Mouse (Mus musculus): Measurements from ENCODE around the gene Ten1. TPM values are rescaled to one million over a fixed set of nuclear protein-coding genes. Genes with fewer than 3 reads are reported as not detected.

Ten1 gene
- 64.7 and 71.3 TPM in 2 replicates for polyA plus RNA-seq (2016; fragmentation: Nextera tagmentation; extraction: Ambion mirVana)

DNA sequence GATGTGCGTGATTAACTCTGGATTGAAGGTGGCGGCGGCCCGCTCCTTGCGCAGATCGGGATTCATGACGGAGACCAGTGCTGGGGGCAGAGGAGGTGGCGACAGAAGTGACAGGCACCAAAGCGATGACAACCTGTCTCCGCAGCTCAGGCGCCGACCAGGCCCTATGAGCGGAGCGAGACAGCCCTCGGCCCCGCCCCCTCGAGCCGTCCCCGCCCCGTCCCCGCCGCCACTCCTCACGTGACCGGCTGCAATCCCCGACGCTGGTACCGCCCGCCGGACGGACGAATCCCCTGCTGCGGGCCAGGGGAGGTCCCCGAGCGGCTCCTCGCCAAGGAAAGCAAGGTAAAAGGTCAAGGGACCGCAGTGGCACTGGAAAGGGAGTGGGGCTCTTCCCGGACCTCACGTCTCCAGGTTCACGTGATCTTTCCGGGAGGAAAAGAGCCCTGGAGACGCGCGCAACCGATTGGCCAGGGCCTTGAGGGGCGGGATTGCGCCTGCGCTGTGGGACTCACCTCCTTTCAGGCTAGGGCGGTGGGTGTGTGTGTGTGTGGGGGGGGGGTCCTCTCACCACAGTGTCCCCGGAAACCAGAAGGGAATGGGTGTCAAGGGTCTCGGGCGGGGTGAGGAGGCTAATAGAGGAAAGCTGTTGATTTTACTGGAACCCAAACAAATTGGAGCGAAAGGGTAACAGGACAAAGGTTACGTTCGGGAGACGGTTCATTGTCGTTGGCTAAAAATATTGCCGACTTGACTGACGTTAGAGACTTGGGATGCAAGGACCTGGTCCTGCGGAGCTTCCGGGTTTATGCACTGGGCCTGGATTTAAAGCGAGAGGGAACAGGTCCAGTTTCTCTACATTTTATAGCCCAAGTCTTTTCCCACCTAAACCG lies at the start of gene Ten1, which contains the start of gene Acox1:
Gene Ten1 (plus strand): TSS at position 217 of the 893 bp plus-strand sequence.
Gene Acox1 (minus strand): TSS at position 407 of the 893 bp plus-strand sequence.
- Histone ChIP-seq H3K4me2 (peak within 1 kb of the TSS; percentile 81), H3K27me3 (no peaks in the 10 kb centered on the region), H3K36me3 (peaks cover 28% of the 10 kb centered on the region; the same call in 1 of the 2 replicates), H3K9ac (replicated peaks) (peak within 1 kb of the TSS; percentile 82), H3K4me1 (replicated peaks) (peaks cover 7% of the 10 kb centered on the region), H3K4me3 (replicated peaks) (peak within 1 kb of the TSS; percentile 76), H3K9me3 (no peaks in the 10 kb centered on the region), H3K27ac (peak within 1 kb of the TSS; percentile 92)
- under 1% methylated on average over 59 of the region's 62 CpGs for WGBS
- peak; percentile 96 for ATAC-seq (ENCODE audit: insufficient number of reproducible peaks, insufficient read depth, low FRiP score, low TSS enrichment, low read depth)

DNA sequence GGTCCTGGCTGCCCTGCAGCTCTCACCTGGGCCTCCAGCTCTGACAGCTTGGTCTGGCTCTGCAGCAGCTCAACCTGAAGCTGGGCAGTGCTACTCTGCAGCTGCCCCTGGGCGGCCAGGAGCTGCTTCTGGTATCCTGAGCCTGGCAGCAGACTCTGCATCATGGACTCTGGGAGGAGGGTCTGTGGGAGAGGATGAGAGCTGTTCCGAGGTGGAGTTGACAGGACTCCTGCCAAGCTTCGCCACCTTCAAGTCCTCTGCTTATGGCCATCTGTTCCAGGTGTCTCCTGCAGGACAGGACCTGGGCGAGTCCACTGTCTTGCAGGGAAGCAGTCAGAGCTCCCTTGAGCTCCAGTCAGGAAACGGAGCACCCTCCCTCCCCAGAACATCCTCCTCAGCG lies 49.3 kb upstream of the Ten1 start:
- Histone ChIP-seq H3K27me3 (no peaks in the 10 kb centered on the region), H3K4me3 (replicated peaks) (no peak overlapping the region), H3K4me1 (replicated peaks) (no peaks in the 10 kb centered on the region), H3K4me2 (no peak overlapping the region), H3K9ac (replicated peaks) (no peak overlapping the region), H3K9me3 (no peaks in the 10 kb centered on the region), H3K36me3 (peaks cover 100% of the 10 kb centered on the region), H3K27ac (no peak overlapping the region)
- ATAC-seq (ENCODE audit: insufficient number of reproducible peaks, insufficient read depth, low FRiP score, low TSS enrichment, low read depth): no peak
- 79% methylated on average over 6 of the region's 6 CpGs for WGBS

DNA sequence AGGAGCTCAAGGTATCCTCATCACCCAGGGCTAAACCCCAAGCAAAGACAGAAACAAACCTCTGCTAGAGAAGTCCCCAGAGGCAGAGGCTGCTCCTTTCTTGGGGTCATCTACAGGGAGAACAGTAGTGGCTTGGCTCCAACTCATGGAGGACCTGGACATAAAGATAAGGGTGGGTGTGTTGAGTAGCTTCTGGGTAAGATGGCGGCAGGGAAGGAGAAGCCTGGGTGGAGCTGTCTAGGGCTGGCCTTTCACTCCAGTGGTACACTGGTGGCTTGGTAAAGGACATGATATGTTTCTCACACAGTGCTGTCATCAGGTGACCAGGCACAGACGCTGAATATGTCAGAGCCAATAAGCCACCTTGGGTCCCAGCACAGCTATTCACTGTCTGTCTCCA lies 47.7 kb upstream of the Ten1 start:
- no peak for ATAC-seq (ENCODE audit: insufficient number of reproducible peaks, insufficient read depth, low FRiP score, low TSS enrichment, low read depth)
- Histone ChIP-seq H3K9me3 (no peaks in the 10 kb centered on the region), H3K4me3 (replicated peaks) (no peak overlapping the region), H3K36me3 (peaks cover 100% of the 10 kb centered on the region), H3K9ac (replicated peaks) (no peak overlapping the region), H3K4me2 (no peak overlapping the region), H3K27me3 (no peaks in the 10 kb centered on the region), H3K4me1 (replicated peaks) (no peaks in the 10 kb centered on the region), H3K27ac (no peak overlapping the region)
- WGBS: 92% methylated on average over 2 of the region's 2 CpGs

DNA sequence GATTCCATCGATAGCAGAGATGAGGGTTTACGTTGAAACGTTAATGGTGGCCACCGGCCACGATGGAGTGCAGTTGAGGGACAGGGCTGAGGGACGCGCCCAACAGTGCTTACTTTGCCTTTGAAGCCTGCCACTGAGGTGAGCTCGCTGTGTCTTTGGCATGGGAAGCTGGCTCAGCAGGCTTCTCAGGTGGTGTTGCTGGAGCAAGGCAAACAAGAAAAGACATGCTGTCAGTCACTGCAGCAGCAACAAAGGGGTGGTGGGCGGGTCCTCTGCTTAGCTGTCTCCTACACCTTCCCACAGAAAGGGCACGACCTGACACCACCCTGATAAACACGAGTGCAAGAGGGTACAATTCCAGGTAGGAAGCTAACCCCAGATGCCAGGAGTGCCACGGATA lies 37.3 kb upstream of the Ten1 start:
- H3K4me3 ChIP-seq (replicated peaks): no peak overlapping the region
- H3K9me3 ChIP-seq: no peaks in the 10 kb centered on the region
- no peaks in the 10 kb centered on the region for H3K27me3 ChIP-seq
- H3K27ac ChIP-seq: no peak overlapping the region
- no peak overlapping the region; the same call in 1 of the 2 replicates for H3K9ac ChIP-seq (replicated peaks)
- H3K4me2 ChIP-seq: no peak overlapping the region
- 62% methylated on average over 12 of the region's 12 CpGs for WGBS
- H3K36me3 ChIP-seq: peaks cover 83% of the 10 kb centered on the region
- H3K4me1 ChIP-seq (replicated peaks): peaks cover 5% of the 10 kb centered on the region
- ATAC-seq (ENCODE audit: insufficient number of reproducible peaks, insufficient read depth, low FRiP score, low TSS enrichment, low read depth): no peak

DNA sequence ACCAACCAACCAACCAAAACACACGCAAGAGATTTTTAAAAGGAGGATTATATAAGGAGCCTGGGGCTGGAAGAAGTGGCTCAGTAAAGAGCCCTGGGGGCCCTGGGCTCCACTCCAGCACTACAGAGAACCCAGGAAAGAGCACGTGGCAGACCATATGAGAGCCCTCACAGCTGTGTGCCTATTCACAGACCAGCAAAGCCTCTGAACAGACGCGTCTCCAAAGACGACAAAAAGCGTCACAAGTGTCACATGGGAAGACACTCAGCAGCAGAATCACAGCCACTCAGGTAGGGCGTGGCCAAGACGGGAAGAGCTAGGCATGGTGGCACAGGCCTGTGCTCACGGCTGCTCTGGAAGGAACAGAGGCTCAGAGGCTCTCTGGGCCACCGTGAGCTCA lies 36.5 kb upstream of the Ten1 start:
- 80% methylated on average over 10 of the region's 10 CpGs for WGBS
- H3K9ac ChIP-seq (replicated peaks): no peak overlapping the region
- no peak overlapping the region for H3K4me3 ChIP-seq (replicated peaks)
- no peak overlapping the region for H3K4me2 ChIP-seq
- H3K27me3 ChIP-seq: no peaks in the 10 kb centered on the region
- no peaks in the 10 kb centered on the region for H3K9me3 ChIP-seq
- ATAC-seq (ENCODE audit: insufficient number of reproducible peaks, insufficient read depth, low FRiP score, low TSS enrichment, low read depth): no peak
- peaks cover 13% of the 10 kb centered on the region for H3K4me1 ChIP-seq (replicated peaks)
- no peak overlapping the region for H3K27ac ChIP-seq
- H3K36me3 ChIP-seq: peaks cover 74% of the 10 kb centered on the region

DNA sequence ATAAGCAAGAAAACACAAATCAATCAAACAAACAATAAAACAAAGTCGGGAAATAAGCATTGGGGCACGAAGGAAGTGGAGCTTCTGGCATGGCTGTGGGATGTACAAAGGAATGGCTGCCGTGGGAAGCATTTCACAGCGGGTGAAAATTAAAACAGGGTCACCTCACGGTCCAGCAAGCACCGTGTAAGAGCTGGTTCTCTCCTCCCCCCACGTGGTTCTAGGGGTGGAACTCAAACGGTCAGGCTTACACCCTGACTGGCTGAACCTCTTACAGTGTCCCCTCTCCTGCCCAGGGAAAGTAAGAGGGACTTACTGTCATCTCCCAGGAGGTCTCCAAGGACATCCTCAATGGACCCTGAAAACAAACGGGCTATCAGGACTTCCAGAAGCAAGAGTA lies 35.7 kb upstream of the Ten1 start:
- H3K4me3 ChIP-seq (replicated peaks): no peak overlapping the region
- H3K4me2 ChIP-seq: no peak overlapping the region
- H3K27me3 ChIP-seq: no peaks in the 10 kb centered on the region
- H3K27ac ChIP-seq: no peak overlapping the region
- 41% methylated on average over 9 of the region's 9 CpGs for WGBS
- peaks cover 16% of the 10 kb centered on the region for H3K4me1 ChIP-seq (replicated peaks)
- no peak for ATAC-seq (ENCODE audit: insufficient number of reproducible peaks, insufficient read depth, low FRiP score, low TSS enrichment, low read depth)
- no peak overlapping the region for H3K9ac ChIP-seq (replicated peaks)
- no peaks in the 10 kb centered on the region for H3K9me3 ChIP-seq
- peaks cover 66% of the 10 kb centered on the region for H3K36me3 ChIP-seq

DNA sequence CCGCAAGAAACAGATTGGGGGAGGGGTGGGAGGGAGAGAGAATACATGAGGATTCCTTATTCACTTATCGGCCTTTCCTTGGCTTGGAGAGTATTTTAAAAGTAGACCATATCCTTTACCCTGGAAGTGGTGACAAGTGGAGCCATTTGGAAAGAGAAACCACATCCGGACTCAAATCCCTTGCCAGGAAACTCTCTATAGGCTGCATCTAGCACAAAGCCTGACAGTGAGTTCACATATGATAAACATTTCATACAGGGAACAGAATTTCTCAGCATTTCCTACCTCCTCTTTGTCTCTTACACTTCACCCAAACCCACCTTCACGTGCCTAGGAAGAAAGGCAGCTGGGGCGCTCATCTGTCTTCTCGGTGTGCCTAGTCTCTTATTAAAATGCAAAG lies 31.4 kb upstream of the Ten1 start:
- H3K27ac ChIP-seq: peak overlapping the region; percentile 92
- H3K27me3 ChIP-seq: no peaks in the 10 kb centered on the region
- peak overlapping the region; percentile 58 for H3K4me3 ChIP-seq (replicated peaks)
- H3K9ac ChIP-seq (replicated peaks): peak overlapping the region; percentile 87
- no peaks in the 10 kb centered on the region for H3K9me3 ChIP-seq
- peak overlapping the region; percentile 78 for H3K4me2 ChIP-seq
- WGBS: 12% methylated on average over 6 of the region's 6 CpGs
- H3K4me1 ChIP-seq (replicated peaks): peaks cover 14% of the 10 kb centered on the region
- ATAC-seq (ENCODE audit: insufficient number of reproducible peaks, insufficient read depth, low FRiP score, low TSS enrichment, low read depth): no peak
- H3K36me3 ChIP-seq: peaks cover 31% of the 10 kb centered on the region

DNA sequence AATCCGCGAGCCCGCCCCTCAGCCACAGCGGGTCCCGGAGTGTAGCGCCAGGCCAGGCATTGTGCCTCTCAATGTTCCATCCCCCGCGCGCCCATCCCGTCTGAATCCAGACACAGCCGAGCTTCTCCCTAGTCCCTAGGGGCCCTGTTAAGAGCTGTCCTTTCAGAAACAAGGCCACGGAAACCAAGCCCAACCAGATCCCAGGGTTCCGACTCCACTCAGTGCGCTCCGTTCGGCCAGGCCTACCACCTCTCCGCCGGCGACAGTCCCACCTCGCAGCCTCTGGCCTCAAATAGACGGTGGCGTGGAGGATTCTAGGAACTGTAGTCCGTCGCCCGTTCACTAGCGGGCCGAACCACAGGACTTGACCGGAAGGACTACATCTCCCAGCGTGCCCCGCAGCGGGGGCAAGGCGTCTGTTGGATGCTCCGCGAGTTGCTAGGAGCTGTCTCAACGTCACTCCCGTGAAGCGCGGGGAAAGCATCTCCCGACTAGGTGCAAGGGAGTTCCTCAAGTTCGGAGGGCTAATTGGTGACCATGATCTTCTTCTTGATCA lies 30.7 kb upstream of the Ten1 start, which contains the start of gene Fbf1:
Gene Fbf1 (minus strand): TSS at position 283 of the 556 bp plus-strand sequence.
- under 1% methylated on average over 40 of the region's 40 CpGs for WGBS
- peak within 1 kb of the TSS; percentile 92 for H3K27ac ChIP-seq
- peaks cover 38% of the 10 kb centered on the region for H3K36me3 ChIP-seq
- peak within 1 kb of the TSS; percentile 78 for H3K4me2 ChIP-seq
- H3K4me3 ChIP-seq (replicated peaks): peak within 1 kb of the TSS; percentile 58
- peak within 1 kb of the TSS; percentile 87 for H3K9ac ChIP-seq (replicated peaks)
- H3K9me3 ChIP-seq: no peaks in the 10 kb centered on the region
- ATAC-seq (ENCODE audit: insufficient number of reproducible peaks, insufficient read depth, low FRiP score, low TSS enrichment, low read depth): peak; percentile 97
- H3K4me1 ChIP-seq (replicated peaks): peaks cover 12% of the 10 kb centered on the region
- no peaks in the 10 kb centered on the region for H3K27me3 ChIP-seq

DNA sequence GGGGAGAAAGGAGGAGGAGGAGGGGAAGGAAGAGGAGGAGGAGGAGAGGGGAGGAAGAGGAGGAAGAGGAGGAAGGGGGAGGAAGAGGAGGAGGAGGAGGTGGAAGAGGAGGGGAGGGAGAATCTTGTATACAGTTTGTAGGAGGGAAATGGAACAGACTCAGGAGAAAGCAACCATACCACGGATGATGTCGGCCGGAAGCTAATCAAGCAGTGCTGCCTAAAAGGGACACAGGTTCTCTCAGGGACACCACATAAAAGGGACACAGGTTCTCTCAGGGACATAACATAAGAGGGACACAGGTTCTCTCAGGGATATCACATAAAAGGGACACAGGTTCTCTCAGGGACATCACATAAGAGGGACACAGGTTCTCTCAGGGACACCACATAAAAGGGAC lies 29.4 kb upstream of the Ten1 start:
- H3K27me3 ChIP-seq: no peaks in the 10 kb centered on the region
- no peaks in the 10 kb centered on the region for H3K9me3 ChIP-seq
- H3K9ac ChIP-seq (replicated peaks): no peak overlapping the region
- WGBS: 85% methylated on average over 3 of the region's 3 CpGs
- no peak overlapping the region for H3K27ac ChIP-seq
- no peak for ATAC-seq (ENCODE audit: insufficient number of reproducible peaks, insufficient read depth, low FRiP score, low TSS enrichment, low read depth)
- H3K4me1 ChIP-seq (replicated peaks): peaks cover 12% of the 10 kb centered on the region
- peaks cover 42% of the 10 kb centered on the region for H3K36me3 ChIP-seq
- H3K4me2 ChIP-seq: no peak overlapping the region
- H3K4me3 ChIP-seq (replicated peaks): no peak overlapping the region

DNA sequence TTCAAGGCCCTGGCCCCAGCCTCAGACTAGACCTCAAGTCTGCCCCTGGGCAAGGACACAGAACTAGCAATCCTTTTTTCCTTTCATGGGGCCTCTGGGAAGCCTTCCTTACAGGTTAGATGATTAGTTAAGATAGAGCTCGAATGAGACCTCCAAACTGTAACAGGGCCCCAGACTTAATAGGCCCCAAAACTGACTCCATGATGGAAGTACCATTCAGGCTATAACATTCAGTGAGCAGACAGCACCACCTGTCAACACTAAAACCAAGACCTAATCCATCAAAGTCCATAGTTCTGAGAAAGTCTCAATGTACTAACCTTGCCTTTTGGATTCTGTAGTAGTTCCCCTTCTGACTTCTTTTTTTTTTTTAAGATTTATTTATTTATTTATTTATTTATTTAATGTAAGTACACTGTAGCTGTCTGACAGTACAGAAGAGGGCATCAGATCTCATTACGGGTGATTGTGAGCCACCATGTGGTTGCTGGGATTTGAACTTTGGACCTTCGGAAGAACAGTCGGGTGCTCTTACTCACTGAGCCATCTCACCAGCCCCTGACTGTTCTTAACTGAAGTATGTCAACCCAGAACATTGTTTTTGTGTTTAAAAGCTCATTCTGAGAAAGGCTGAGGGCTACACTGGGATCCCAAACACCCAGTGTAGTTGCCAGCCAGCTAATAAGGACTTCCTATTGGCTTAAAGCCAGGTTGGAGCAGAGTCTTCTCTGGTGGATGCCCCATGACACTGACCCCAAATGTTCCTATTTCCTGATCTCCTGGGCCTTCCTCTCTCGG lies 28.5 kb upstream of the Ten1 start:
- no peak overlapping the region for H3K4me2 ChIP-seq
- H3K4me3 ChIP-seq (replicated peaks): no peak overlapping the region
- H3K4me1 ChIP-seq (replicated peaks): peaks cover 12% of the 10 kb centered on the region
- H3K36me3 ChIP-seq: peaks cover 42% of the 10 kb centered on the region
- H3K27ac ChIP-seq: no peak overlapping the region
- no peak overlapping the region for H3K9ac ChIP-seq (replicated peaks)
- 84% methylated on average over 5 of the region's 5 CpGs for WGBS
- H3K9me3 ChIP-seq: no peaks in the 10 kb centered on the region
- no peaks in the 10 kb centered on the region for H3K27me3 ChIP-seq
- ATAC-seq (ENCODE audit: insufficient number of reproducible peaks, insufficient read depth, low FRiP score, low TSS enrichment, low read depth): no peak

DNA sequence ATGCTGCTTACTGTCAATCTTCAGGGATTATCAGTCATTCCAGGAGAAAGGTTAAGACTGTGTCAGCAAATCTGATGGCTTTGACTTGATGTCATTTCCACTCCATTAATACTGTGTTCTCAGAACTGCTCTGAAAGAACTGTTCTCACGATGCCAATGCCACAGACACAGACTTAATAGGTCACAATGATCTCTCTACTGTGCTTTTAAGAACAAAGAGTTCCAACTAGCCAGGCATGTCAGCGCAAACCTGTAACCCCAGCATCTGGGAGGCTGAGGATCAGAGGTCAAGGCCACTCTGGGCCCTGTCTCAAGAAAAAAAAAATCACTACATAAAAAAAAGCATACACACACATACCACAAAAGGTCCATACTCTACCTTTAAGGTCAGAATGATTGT lies 26.7 kb upstream of the Ten1 start:
- WGBS: 89% methylated on average over 2 of the region's 2 CpGs
- no peak for ATAC-seq (ENCODE audit: insufficient number of reproducible peaks, insufficient read depth, low FRiP score, low TSS enrichment, low read depth)
- peaks cover 50% of the 10 kb centered on the region for H3K36me3 ChIP-seq
- H3K27ac ChIP-seq: no peak overlapping the region
- H3K27me3 ChIP-seq: no peaks in the 10 kb centered on the region
- H3K9ac ChIP-seq (replicated peaks): no peak overlapping the region
- peaks cover 4% of the 10 kb centered on the region; the same call in 1 of the 2 replicates for H3K4me1 ChIP-seq (replicated peaks)
- no peak overlapping the region for H3K4me2 ChIP-seq
- H3K9me3 ChIP-seq: no peaks in the 10 kb centered on the region
- no peak overlapping the region for H3K4me3 ChIP-seq (replicated peaks)

Measured in limb, embryonic 12.5 days (tissue).